Mouse (Mus musculus) intestine, embryonic 16.5 days (tissue): ENCODE measurements around the gene Mrpl20. TPM values are rescaled to one million over a fixed set of nuclear protein-coding genes. Genes with fewer than 3 reads are reported as not detected.

Experiments used
- ATAC-seq: fragments of 200-750 bp; cut with Nextera tagmentation; 2 replicates; pipeline ENCODE4 v1.8.0; 2017; ENCODE audit warnings: moderate TSS enrichment, moderate library complexity
- H3K27ac ChIP-seq: fragments of 300-500 bp; sonication (generic); 2 replicates; pipeline ENCODE4 v1.5.1; 2014; ENCODE audit warnings: mild to moderate bottlenecking, low read length
- H3K27me3 ChIP-seq: fragments of 300-500 bp; sonication (generic); replicated peaks from 2 replicates; pipeline ENCODE4 v1.6.1; 2014; ENCODE audit warnings: low read length, control low read depth, mixed read lengths; ENCODE audit not compliant: control insufficient read depth, insufficient read depth
- H3K36me3 ChIP-seq: fragments of 300-500 bp; sonication (generic); 2 replicates; pipeline ENCODE4 v1.6.1; 2014; ENCODE audit warnings: low read length, control low read depth; ENCODE audit not compliant: control insufficient read depth, insufficient read depth
- H3K4me1 ChIP-seq: fragments of 300-500 bp; sonication (generic); 2 replicates; pipeline ENCODE4 v1.6.1; 2014; ENCODE audit warnings: low read length, control low read depth, mixed read lengths; ENCODE audit not compliant: control insufficient read depth, insufficient read depth
- H3K4me2 ChIP-seq: fragments of 300-500 bp; sonication (generic); 2 replicates; pipeline ENCODE4 v1.6.1; 2014; ENCODE audit warnings: low read depth, low read length, control low read depth
- H3K4me3 ChIP-seq: fragments of 300-500 bp; sonication (generic); 2 replicates; pipeline ENCODE4 v1.5.1; 2014; ENCODE audit warnings: mild to moderate bottlenecking, low read length
- H3K9ac ChIP-seq: fragments of 300-500 bp; sonication (generic); 2 replicates; pipeline ENCODE4 v1.6.1; 2014; ENCODE audit warnings: low read depth, low read length
- H3K9me3 ChIP-seq: fragments of 300-500 bp; sonication (generic); 2 replicates; pipeline ENCODE4 v1.6.1; 2016; ENCODE audit warnings: low read length, control low read depth; ENCODE audit not compliant: control insufficient read depth
- WGBS: fragments of 180-500 bp; shearing (Covaris S2); extraction: QIAGEN DNeasy Blood & Tissue Kit; methylation state at CpG from one replicate; pipeline ENCODE4 v1.1.7; 2014; 5-methylcytosine and 5-hydroxymethylcytosine counted together
- microRNA-seq: library from miRNA; unstranded; fragments of <30 nt; microRNA quantifications from one replicate; pipeline ENCODE4, GENCODE M21; 2016
- polyA plus RNA-seq: library from polyadenylated mRNA; unstranded; fragments of >200 nt; fragmentation: Nextera tagmentation; extraction: Ambion mirVana; gene quantifications from 2 replicates; pipeline ENCODE4 v1.2.1, GENCODE M21; 2015

Gene Mrpl20
- polyA plus RNA-seq, 1 experiment from 2014 or later = 226 TPM

DNA sequence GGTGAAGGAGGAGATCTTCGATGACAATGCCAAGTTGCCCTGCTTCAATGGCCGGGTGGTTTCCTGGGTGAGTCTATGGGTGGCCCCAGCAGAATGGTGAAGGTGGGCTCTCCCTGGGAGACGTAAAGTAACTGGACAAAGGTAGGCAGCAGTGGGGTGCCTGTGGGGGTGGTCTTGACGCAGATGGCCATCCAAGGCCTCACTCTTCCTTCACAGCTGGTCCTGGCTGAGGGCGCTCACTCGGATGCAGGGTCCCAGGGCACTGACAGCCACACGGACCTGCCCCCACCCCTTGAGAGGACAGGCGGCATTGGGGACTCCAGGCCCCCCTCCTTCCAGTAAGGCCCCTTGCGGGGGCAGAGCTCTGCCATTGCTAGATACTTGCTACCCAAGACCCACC, 50.7 kb downstream of the Mrpl20 start:
- Histone ChIP-seq H3K4me3 (no peak overlapping the region), H3K4me2 (no peak overlapping the region), H3K9ac (no peak overlapping the region), H3K27me3 (no peaks in the 10 kb centered on the region), H3K27ac (no peak overlapping the region), H3K4me1 (peaks cover 19% of the 10 kb centered on the region), H3K36me3 (peaks cover 29% of the 10 kb centered on the region), H3K9me3 (no peaks in the 10 kb centered on the region)
- 85% methylated on average over 9 of the region's 9 CpGs for WGBS
- no peak for ATAC-seq

DNA sequence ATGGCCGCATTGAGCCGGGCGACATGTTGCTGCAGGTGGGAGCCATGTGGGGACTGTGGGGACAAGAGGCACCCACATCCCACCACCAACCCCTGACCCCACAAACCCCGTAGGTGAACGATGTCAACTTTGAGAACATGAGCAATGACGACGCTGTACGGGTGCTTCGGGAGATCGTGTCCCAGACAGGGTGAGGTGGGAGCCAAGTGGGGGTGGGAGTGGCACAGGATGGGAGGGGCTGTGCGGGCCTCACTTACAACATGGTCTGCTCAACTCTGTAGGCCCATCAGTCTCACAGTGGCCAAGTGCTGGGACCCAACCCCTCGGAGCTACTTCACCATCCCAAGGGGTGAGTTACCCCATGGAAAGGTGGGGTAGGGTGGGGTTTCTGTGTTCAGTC, 52.3 kb downstream of the Mrpl20 start:
- Histone ChIP-seq H3K27ac (no peak overlapping the region), H3K4me2 (no peak overlapping the region), H3K36me3 (peaks cover 31% of the 10 kb centered on the region), H3K27me3 (no peaks in the 10 kb centered on the region), H3K4me1 (peaks cover 5% of the 10 kb centered on the region; the same call in 1 of the 2 replicates), H3K9ac (no peak overlapping the region), H3K9me3 (no peaks in the 10 kb centered on the region), H3K4me3 (no peak overlapping the region)
- 92% methylated on average over 12 of the region's 12 CpGs for WGBS
- ATAC-seq = no peak

DNA sequence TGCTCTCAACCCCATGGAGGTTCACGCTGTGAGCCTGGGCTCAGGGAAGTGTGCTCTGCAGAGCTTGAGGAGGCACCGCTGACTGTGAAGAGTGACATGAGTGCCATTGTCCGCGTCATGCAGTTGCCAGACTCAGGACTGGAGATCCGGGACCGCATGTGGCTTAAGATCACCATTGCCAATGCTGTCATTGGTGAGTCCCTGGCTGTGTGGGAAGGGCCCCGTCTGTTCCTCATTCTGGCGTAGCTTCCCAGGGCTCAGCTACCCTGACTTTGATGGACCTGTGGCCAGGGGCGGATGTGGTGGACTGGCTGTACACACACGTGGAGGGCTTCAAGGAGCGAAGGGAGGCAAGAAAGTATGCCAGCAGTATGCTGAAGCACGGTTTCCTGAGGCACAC, 53.4 kb downstream of the Mrpl20 start:
- ATAC-seq = no peak
- H3K4me3 ChIP-seq = no peak overlapping the region
- H3K27me3 ChIP-seq = no peaks in the 10 kb centered on the region
- no peaks in the 10 kb centered on the region for H3K4me1 ChIP-seq
- H3K9me3 ChIP-seq = no peaks in the 10 kb centered on the region
- H3K27ac ChIP-seq = no peak overlapping the region
- no peak overlapping the region for H3K4me2 ChIP-seq
- peaks cover 31% of the 10 kb centered on the region for H3K36me3 ChIP-seq
- H3K9ac ChIP-seq = no peak overlapping the region
- 91% methylated on average over 12 of the region's 12 CpGs for WGBS

DNA sequence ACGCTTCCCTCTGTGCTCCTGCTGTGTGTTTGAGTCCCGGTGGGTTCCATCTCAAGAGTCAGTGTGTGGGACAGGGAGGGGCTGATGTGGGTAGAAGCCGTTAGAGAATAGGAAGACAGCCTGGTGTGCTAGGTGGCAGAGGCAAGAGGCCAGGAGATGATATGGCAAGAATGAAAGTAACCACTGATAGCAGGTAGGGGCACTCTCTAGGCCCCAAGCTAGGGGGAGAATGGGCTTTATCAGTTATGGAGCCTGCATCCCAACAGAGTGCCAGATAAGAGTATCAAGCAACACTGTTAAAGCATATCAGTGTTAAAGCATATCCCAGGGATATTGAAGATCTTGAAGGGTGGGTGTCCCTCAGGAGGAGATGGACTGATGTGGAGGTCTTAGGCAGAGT, 54.2 kb downstream of the Mrpl20 start:
- Histone ChIP-seq H3K4me2 (no peak overlapping the region), H3K4me3 (no peak overlapping the region), H3K36me3 (peaks cover 31% of the 10 kb centered on the region), H3K27ac (no peak overlapping the region), H3K9ac (no peak overlapping the region), H3K9me3 (no peaks in the 10 kb centered on the region), H3K27me3 (no peaks in the 10 kb centered on the region), H3K4me1 (no peaks in the 10 kb centered on the region)
- ATAC-seq = no peak
- 89% methylated on average over 3 of the region's 3 CpGs for WGBS

DNA sequence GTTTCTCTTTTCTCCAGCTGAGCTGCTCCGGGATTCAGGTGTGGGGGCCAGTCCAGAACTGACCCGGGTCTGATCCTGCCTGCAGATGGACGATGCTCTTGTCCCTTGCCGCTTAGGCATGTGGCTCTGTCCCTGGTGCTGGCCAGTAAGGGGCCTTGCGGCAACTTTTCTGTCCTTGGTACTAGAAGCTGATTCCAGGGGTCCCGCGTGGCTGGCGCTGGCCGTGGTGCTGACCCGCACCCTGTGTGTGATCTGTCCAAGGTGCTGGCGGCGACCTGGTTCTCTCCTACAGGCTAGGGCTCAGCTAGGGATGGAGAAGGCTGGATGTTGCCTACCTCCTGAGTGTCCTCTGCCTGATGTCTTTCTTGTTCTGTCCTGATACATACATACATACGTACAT, 56.6 kb downstream of the Mrpl20 start:
- Histone ChIP-seq H3K9ac (no peak overlapping the region), H3K4me3 (no peak overlapping the region), H3K27me3 (no peaks in the 10 kb centered on the region), H3K27ac (no peak overlapping the region), H3K9me3 (no peaks in the 10 kb centered on the region), H3K36me3 (peaks cover 26% of the 10 kb centered on the region), H3K4me2 (no peak overlapping the region), H3K4me1 (no peaks in the 10 kb centered on the region)
- 17% methylated on average over 13 of the region's 13 CpGs for WGBS
- ATAC-seq = peak; percentile 52

Small RNA genes within 50 kb of the gene (microRNA-seq; reads per million reads assigned to microRNA genes)
- not detected for gene Gm27743

Other genes with a start within 250 kb of the Mrpl20 start
- 97.3 and 98.2 TPM in 2 replicates for gene Nadk, start 240.5 kb upstream of the Mrpl20 start, polyA plus RNA-seq
- gene Slc35e2, start 201.5 kb upstream of the Mrpl20 start, polyA plus RNA-seq = 6.2 and 7.1 TPM in 2 replicates
- gene Cdk11b, start 178.0 kb upstream of the Mrpl20 start, polyA plus RNA-seq = 48.4 and 49.8 TPM in 2 replicates
- gene Gm10563, start 157.5 kb upstream of the Mrpl20 start, polyA plus RNA-seq = not detected in 2 replicates
- 39.6 and 41.3 TPM in 2 replicates for gene Mmp23, start 149.5 kb upstream of the Mrpl20 start, polyA plus RNA-seq
- gene Mib2, start 133.7 kb upstream of the Mrpl20 start, polyA plus RNA-seq = 18.6 and 18.7 TPM in 2 replicates
- 1.9 and 2.0 TPM in 2 replicates for gene Fndc10, start 108.5 kb upstream of the Mrpl20 start, polyA plus RNA-seq
- 155 and 163 TPM in 2 replicates for gene Ssu72, start 98.1 kb upstream of the Mrpl20 start, polyA plus RNA-seq
- gene Tmem240, start 68.1 kb upstream of the Mrpl20 start, polyA plus RNA-seq = 0.16 and 0.23 TPM in 2 replicates
- gene Atad3a, start 41.8 kb upstream of the Mrpl20 start, polyA plus RNA-seq = 142 and 150 TPM in 2 replicates
- 18.9 TPM in 2 replicates for gene Vwa1, start 28.2 kb upstream of the Mrpl20 start, polyA plus RNA-seq
- gene Tmem88b, start 17.0 kb upstream of the Mrpl20 start, polyA plus RNA-seq = 0.89 and 1.1 TPM in 2 replicates
- not detected in 2 replicates for gene Ankrd65, start 12.4 kb upstream of the Mrpl20 start, polyA plus RNA-seq
- 130 and 131 TPM in 2 replicates for gene Ccnl2, start 9.6 kb downstream of the Mrpl20 start, polyA plus RNA-seq
- 180 and 196 TPM in 2 replicates for gene Aurkaip1, start 28.4 kb downstream of the Mrpl20 start, polyA plus RNA-seq
- 76.3 and 80.5 TPM in 2 replicates for gene Mxra8, start 36.8 kb downstream of the Mrpl20 start, polyA plus RNA-seq
- 3.7 and 4.7 TPM in 2 replicates for gene Dvl1, start 44.5 kb downstream of the Mrpl20 start, polyA plus RNA-seq
- 0.28 and 0.32 TPM in 2 replicates for gene Tas1r3, start 60.5 kb downstream of the Mrpl20 start, polyA plus RNA-seq
- gene Cptp, start 66.6 kb downstream of the Mrpl20 start, polyA plus RNA-seq = 23.6 and 24.9 TPM in 2 replicates
- 60.0 and 67.1 TPM in 2 replicates for gene Ints11, start 66.7 kb downstream of the Mrpl20 start, polyA plus RNA-seq
- gene Pusl1, start 88.9 kb downstream of the Mrpl20 start, polyA plus RNA-seq = 49.4 and 58.6 TPM in 2 replicates
- 9.8 and 10.8 TPM in 2 replicates for gene Acap3, start 88.9 kb downstream of the Mrpl20 start, polyA plus RNA-seq
- gene Ube2j2, start 141.0 kb downstream of the Mrpl20 start, polyA plus RNA-seq = 89.5 and 93.4 TPM in 2 replicates
- gene C1qtnf12, start 159.4 kb downstream of the Mrpl20 start, polyA plus RNA-seq = 59.9 and 75.4 TPM in 2 replicates
- 11.7 and 12.0 TPM in 2 replicates for gene B3galt6, start 189.8 kb downstream of the Mrpl20 start, polyA plus RNA-seq
- gene Sdf4, start 190.0 kb downstream of the Mrpl20 start, polyA plus RNA-seq = 165 and 171 TPM in 2 replicates
- 0.55 and 0.86 TPM in 2 replicates for gene Tnfrsf4, start 211.0 kb downstream of the Mrpl20 start, polyA plus RNA-seq
- 1.0 and 1.4 TPM in 2 replicates for gene Tnfrsf18, start 223.3 kb downstream of the Mrpl20 start, polyA plus RNA-seq